Mouse (Mus musculus): Measurements from ENCODE around the gene Wnt10a. TPM values are rescaled to one million over a fixed set of nuclear protein-coding genes. Genes with fewer than 3 reads are reported as not detected.

Wnt10a gene
- polyA plus RNA-seq, 1 experiment from 2014 or later, result 8.7 TPM

GRCm38 (mm10) chr1:74770727-74771466 lies 20.4 kb upstream of the Wnt10a start:
- Histone ChIP-seq H3K9ac (ENCODE audit: low read length) (no peak overlapping the region), H3K4me1 (replicated peaks; ENCODE audit: control insufficient read depth, insufficient read depth) (no peaks in the 10 kb centered on the region; the same call in 1 of the 2 replicates), H3K27me3 (ENCODE audit: control insufficient read depth, insufficient read depth, low read length) (peaks cover 2% of the 10 kb centered on the region; the same call in 1 of the 2 replicates), H3K4me2 (replicated peaks; ENCODE audit: low read depth) (peak overlapping the region; percentile 83), H3K9me3 (ENCODE audit: control insufficient read depth, low read length) (no peaks in the 10 kb centered on the region), H3K4me3 (ENCODE audit: low read depth, low read length) (peak overlapping the region; percentile 44), H3K27ac (replicated peaks) (no peak overlapping the region), H3K36me3 (ENCODE audit: control insufficient read depth, insufficient read depth, low read length) (no peaks in the 10 kb centered on the region)
- WGBS, result 6% methylated on average over 35 of the region's 35 CpGs
- ATAC-seq (ENCODE audit: low FRiP score, low TSS enrichment), result no peak
- DNase-seq (ENCODE audit: low spot score), result no peak
- TF ChIP-seq CTCF (IDR thresholded peaks at IDR 0.05; ENCODE audit: low read depth), result no peak
- TF ChIP-seq EP300 (optimal IDR thresholded peaks at IDR 0.05), result no peak

GRCm38 (mm10) chr1:74771467-74771844 lies 19.9 kb upstream of the Wnt10a start:
- no peaks in the 10 kb centered on the region; the same call in 1 of the 2 replicates for H3K4me1 ChIP-seq (replicated peaks; ENCODE audit: control insufficient read depth, insufficient read depth)

DNA sequence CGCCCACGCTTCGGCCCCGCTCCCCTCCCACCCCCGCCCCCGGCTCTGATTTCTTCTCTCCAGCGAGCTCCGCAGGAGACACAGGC lies 19.6 kb upstream of the Wnt10a start, which contains the start of gene Wnt6:
Gene Wnt6 (plus strand): TSS at position 48 of the 86 bp plus-strand sequence.
- ATAC-seq (ENCODE audit: low FRiP score, low TSS enrichment) (no peak), DNase-seq (ENCODE audit: low spot score) (no peak)
- H3K4me3 ChIP-seq (ENCODE audit: low read depth, low read length), result peak within 1 kb of the TSS; percentile 44
- H3K27me3 ChIP-seq (ENCODE audit: control insufficient read depth, insufficient read depth, low read length), result peaks cover 2% of the 10 kb centered on the region; the same call in 1 of the 2 replicates
- no peaks in the 10 kb centered on the region for H3K9me3 ChIP-seq (ENCODE audit: control insufficient read depth, low read length)
- peak within 1 kb of the TSS; percentile 83 for H3K4me2 ChIP-seq (replicated peaks; ENCODE audit: low read depth)
- no peaks in the 10 kb centered on the region; the same call in 1 of the 2 replicates for H3K4me1 ChIP-seq (replicated peaks; ENCODE audit: control insufficient read depth, insufficient read depth)
- TF ChIP-seq EP300 (optimal IDR thresholded peaks at IDR 0.05) (no peak), CTCF (IDR thresholded peaks at IDR 0.05; ENCODE audit: low read depth) (no peak)
- WGBS, result no CpG with 5 or more reads among the region's 8 CpGs
- H3K27ac ChIP-seq (replicated peaks), result no peak within 1 kb of the TSS
- H3K9ac ChIP-seq (ENCODE audit: low read length), result peak within 1 kb of the TSS; percentile 52; the same call in 1 of the 2 replicates
- no peaks in the 10 kb centered on the region for H3K36me3 ChIP-seq (ENCODE audit: control insufficient read depth, insufficient read depth, low read length)

More at GRCm38 (mm10) chr1:74771467-74771844, 19.9 kb upstream of the Wnt10a start:
- Histone ChIP-seq H3K9ac (ENCODE audit: low read length) (peak overlapping the region; percentile 52; the same call in 1 of the 2 replicates), H3K27ac (replicated peaks) (no peak overlapping the region), H3K4me2 (replicated peaks; ENCODE audit: low read depth) (peak overlapping the region; percentile 83), H3K27me3 (ENCODE audit: control insufficient read depth, insufficient read depth, low read length) (peaks cover 2% of the 10 kb centered on the region; the same call in 1 of the 2 replicates), H3K9me3 (ENCODE audit: control insufficient read depth, low read length) (no peaks in the 10 kb centered on the region), H3K4me3 (ENCODE audit: low read depth, low read length) (peak overlapping the region; percentile 44), H3K36me3 (ENCODE audit: control insufficient read depth, insufficient read depth, low read length) (no peaks in the 10 kb centered on the region)
- no peak for ATAC-seq (ENCODE audit: low FRiP score, low TSS enrichment)
- 0% methylated on average over 13 of the region's 26 CpGs for WGBS
- no peak for DNase-seq (ENCODE audit: low spot score)
- TF ChIP-seq CTCF (IDR thresholded peaks at IDR 0.05; ENCODE audit: low read depth) (no peak), EP300 (optimal IDR thresholded peaks at IDR 0.05) (no peak)

DNA sequence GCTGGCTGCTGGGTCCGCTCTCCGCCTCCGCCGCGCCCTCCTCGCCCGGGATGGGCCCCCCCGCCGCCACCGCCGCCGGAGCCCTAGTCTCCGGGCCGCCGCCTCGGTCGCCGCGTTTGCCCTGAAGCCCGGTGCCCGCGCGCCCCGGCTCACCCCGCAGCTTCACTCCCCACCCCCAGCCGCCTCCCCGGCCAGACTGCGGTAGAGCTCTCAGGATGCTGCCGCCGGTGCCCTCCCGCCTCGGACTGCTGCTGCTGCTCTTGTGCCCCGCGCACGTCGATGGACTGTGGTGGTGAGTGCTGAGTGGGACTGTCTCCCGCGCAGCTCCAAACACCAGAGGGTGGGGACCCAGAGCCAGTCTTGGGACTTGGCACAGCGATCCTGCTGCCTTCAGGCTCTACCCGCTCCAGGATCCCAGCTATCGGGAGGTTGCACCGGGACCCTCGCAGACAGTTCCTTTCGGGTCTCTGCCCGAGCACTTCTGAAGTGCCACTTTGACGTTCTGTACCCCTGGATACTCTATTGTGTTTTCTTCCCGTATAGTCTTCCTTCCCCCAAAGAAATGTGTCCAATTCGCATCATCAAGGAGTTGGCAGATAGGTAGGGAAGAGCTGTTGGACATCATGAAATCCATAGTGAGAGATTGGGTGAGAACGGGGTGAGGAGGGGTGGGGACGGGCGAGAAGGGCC lies 19.2 kb upstream of the Wnt10a start:
- WGBS, result under 1% methylated on average over 30 of the region's 51 CpGs
- no peaks in the 10 kb centered on the region; the same call in 1 of the 2 replicates for H3K4me1 ChIP-seq (replicated peaks; ENCODE audit: control insufficient read depth, insufficient read depth)
- DNase-seq (ENCODE audit: low spot score), result no peak
- H3K4me2 ChIP-seq (replicated peaks; ENCODE audit: low read depth), result peak overlapping the region; percentile 83
- H3K36me3 ChIP-seq (ENCODE audit: control insufficient read depth, insufficient read depth, low read length), result no peaks in the 10 kb centered on the region
- H3K27ac ChIP-seq (replicated peaks), result no peak overlapping the region
- H3K9me3 ChIP-seq (ENCODE audit: control insufficient read depth, low read length), result no peaks in the 10 kb centered on the region
- H3K27me3 ChIP-seq (ENCODE audit: control insufficient read depth, insufficient read depth, low read length), result peaks cover 2% of the 10 kb centered on the region; the same call in 1 of the 2 replicates
- H3K9ac ChIP-seq (ENCODE audit: low read length), result peak overlapping the region; percentile 52; the same call in 1 of the 2 replicates
- TF ChIP-seq EP300 (optimal IDR thresholded peaks at IDR 0.05) (no peak), CTCF (IDR thresholded peaks at IDR 0.05; ENCODE audit: low read depth) (no peak)
- ATAC-seq (ENCODE audit: low FRiP score, low TSS enrichment), result no peak
- H3K4me3 ChIP-seq (ENCODE audit: low read depth, low read length), result peak overlapping the region; percentile 44

DNA sequence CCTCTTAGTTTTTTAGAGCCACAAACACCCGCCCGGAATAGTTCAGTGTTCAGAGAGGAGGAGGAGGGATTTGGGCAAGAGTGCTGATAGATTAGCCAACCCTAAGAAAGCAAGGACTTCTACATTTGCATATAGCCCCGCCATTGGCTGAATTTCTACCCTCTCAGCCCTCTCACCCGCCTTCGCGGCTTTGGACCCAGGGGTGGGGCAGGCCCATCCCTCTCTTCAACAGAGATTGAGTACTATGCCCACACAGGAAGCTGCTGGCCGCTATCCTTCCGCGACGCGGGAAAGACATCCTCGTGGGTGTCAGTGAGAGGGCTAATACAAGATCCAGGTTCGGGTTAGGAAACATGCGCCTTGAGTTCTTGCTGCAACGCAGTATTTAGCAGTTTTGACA lies 18.2 kb upstream of the Wnt10a start:
- Histone ChIP-seq H3K36me3 (ENCODE audit: control insufficient read depth, insufficient read depth, low read length) (no peaks in the 10 kb centered on the region), H3K4me3 (ENCODE audit: low read depth, low read length) (peak overlapping the region; percentile 44), H3K4me1 (replicated peaks; ENCODE audit: control insufficient read depth, insufficient read depth) (no peaks in the 10 kb centered on the region; the same call in 1 of the 2 replicates), H3K4me2 (replicated peaks; ENCODE audit: low read depth) (peak overlapping the region; percentile 83), H3K27ac (replicated peaks) (no peak overlapping the region), H3K9ac (ENCODE audit: low read length) (no peak overlapping the region), H3K9me3 (ENCODE audit: control insufficient read depth, low read length) (no peaks in the 10 kb centered on the region), H3K27me3 (ENCODE audit: control insufficient read depth, insufficient read depth, low read length) (peaks cover 2% of the 10 kb centered on the region; the same call in 1 of the 2 replicates)
- under 1% methylated on average over 15 of the region's 15 CpGs for WGBS
- peak; percentile 85 for ATAC-seq (ENCODE audit: low FRiP score, low TSS enrichment)
- peak; percentile 81 for DNase-seq (ENCODE audit: low spot score)
- TF ChIP-seq EP300 (optimal IDR thresholded peaks at IDR 0.05) (no peak), CTCF (IDR thresholded peaks at IDR 0.05; ENCODE audit: low read depth) (no peak)

DNA sequence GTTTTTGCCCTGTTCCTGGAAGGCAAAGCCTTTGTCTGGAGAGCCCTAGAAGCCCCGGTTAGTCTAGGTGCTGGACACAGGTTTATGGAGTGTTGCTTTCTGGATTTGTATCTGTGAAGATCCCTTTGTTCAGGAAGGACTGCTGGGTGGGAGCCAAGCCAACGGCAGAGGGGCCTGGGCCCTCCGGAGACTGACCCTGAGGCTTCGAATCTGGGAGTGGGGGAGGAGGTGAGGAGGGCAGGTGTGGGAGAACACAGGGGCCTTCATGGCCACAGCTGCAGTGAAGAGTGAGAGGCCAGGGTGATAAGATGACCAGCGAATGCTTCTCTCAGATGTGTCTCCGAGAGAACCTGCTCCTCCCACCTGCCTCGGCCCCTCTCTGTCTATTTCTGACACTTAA lies 17.3 kb upstream of the Wnt10a start:
- H3K4me3 ChIP-seq (ENCODE audit: low read depth, low read length), result no peak overlapping the region
- TF ChIP-seq EP300 (optimal IDR thresholded peaks at IDR 0.05), result no peak
- no peak for TF ChIP-seq CTCF (IDR thresholded peaks at IDR 0.05; ENCODE audit: low read depth)
- H3K9me3 ChIP-seq (ENCODE audit: control insufficient read depth, low read length), result no peaks in the 10 kb centered on the region
- WGBS, result 42% methylated on average over 7 of the region's 7 CpGs
- DNase-seq (ENCODE audit: low spot score) (no peak), ATAC-seq (ENCODE audit: low FRiP score, low TSS enrichment) (no peak)
- no peak overlapping the region for H3K27ac ChIP-seq (replicated peaks)
- peaks cover 2% of the 10 kb centered on the region; the same call in 1 of the 2 replicates for H3K27me3 ChIP-seq (ENCODE audit: control insufficient read depth, insufficient read depth, low read length)
- no peaks in the 10 kb centered on the region for H3K36me3 ChIP-seq (ENCODE audit: control insufficient read depth, insufficient read depth, low read length)
- H3K9ac ChIP-seq (ENCODE audit: low read length), result no peak overlapping the region
- no peak overlapping the region for H3K4me2 ChIP-seq (replicated peaks; ENCODE audit: low read depth)
- no peaks in the 10 kb centered on the region; the same call in 1 of the 2 replicates for H3K4me1 ChIP-seq (replicated peaks; ENCODE audit: control insufficient read depth, insufficient read depth)

Measured in stomach, postnatal 0 days (tissue).